Mouse (Mus musculus) kidney, adult 2 months (tissue): ENCODE data around the gene Corin. TPM values are rescaled to one million over a fixed set of nuclear protein-coding genes. Genes with fewer than 3 reads are reported as not detected.

Experiments
- DNase-seq: peaks from one replicate; pipeline ENCODE4 v3.0.0; 2021
- H3K27ac ChIP-seq: fragments of 200-500 bp; 2 replicates; pipeline ENCODE4 v1.5.1; 2012; ENCODE audit warnings: low read depth, low read length, control low read depth, inconsistent platforms; ENCODE audit not compliant: insufficient read depth
- H3K27me3 ChIP-seq: fragments of 200-500 bp; replicated peaks from 2 replicates; pipeline ENCODE4 v1.6.1; 2012; ENCODE audit warnings: mild to moderate bottlenecking, moderate library complexity, low read length, inconsistent platforms; ENCODE audit not compliant: control insufficient read depth, insufficient read depth
- H3K36me3 ChIP-seq: fragments of 200-500 bp; 2 replicates; pipeline ENCODE4 v1.6.1; 2012; ENCODE audit warnings: mild to moderate bottlenecking, moderate library complexity, low read length, inconsistent platforms; ENCODE audit not compliant: control insufficient read depth, insufficient read depth
- H3K4me1 ChIP-seq: fragments of 200-500 bp; 2 replicates; pipeline ENCODE4 v1.6.1; 2011; ENCODE audit warnings: low read length; ENCODE audit not compliant: control insufficient read depth, insufficient read depth
- H3K4me3 ChIP-seq: fragments of 200-500 bp; 2 replicates; pipeline ENCODE4 v1.5.1; 2011; ENCODE audit warnings: mild to moderate bottlenecking, low read depth, low read length, control low read depth; ENCODE audit not compliant: insufficient read depth
- CTCF ChIP-seq: fragments of 200-500 bp; conservative IDR thresholded peaks from 2 replicates; pipeline ENCODE4 v1.5.1; 2011; ENCODE audit warnings: low read depth, mild to moderate bottlenecking, control low read depth, low read length, moderate library complexity, mixed read lengths; ENCODE audit not compliant: insufficient read depth, insufficient read length
- POLR2A ChIP-seq: fragments of 200-500 bp; IDR thresholded peaks from one replicate; pipeline ENCODE4 v1.6.1; 2011; ENCODE audit warnings: low read depth, low read length, control low read depth
- WGBS: fragments of 180-500 bp; shearing (Covaris S2); methylation state at CpG from one replicate; pipeline ENCODE4 v1.1.7; 2018; 5-methylcytosine and 5-hydroxymethylcytosine counted together
- polyA plus RNA-seq: library from polyadenylated mRNA; depleted of rRNA; stranded (reverse); fragments of >200 nt; gene quantifications from 2 replicates; pipeline ENCODE4 v1.2.3, GENCODE M21; 2012

The Corin gene
- polyA plus RNA-seq, 1 experiment = 5.0 TPM

GRCm38 (mm10) chr5:72443946-72444345, 60.3 kb downstream of the Corin start:
- no peaks in the 10 kb centered on the region for H3K27me3 ChIP-seq
- 79% methylated on average over 11 of the region's 11 CpGs for WGBS
- DNase-seq = no peak

DNA sequence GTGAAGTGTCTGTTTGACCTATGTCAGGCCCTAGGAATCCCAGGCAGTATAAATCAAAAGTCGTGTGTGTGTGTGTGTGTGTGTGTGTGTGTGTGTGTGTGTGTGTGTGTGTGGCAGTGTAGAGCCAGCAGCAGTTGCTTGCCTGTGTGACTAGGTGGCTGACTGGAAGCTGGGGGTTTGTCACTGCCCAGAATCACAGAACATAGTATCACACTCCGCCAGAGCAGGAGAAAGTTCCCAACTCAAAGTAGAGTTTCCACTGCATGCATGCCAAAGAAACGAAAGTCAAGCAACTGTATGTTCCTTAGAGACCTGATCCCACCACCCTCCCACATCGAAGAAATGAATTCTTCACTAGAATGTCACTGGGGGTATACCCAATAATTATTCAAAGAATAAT, 61.3 kb downstream of the Corin start:
- Histone ChIP-seq H3K4me1 (no peaks in the 10 kb centered on the region), H3K4me3 (no peak overlapping the region), H3K27ac (no peak overlapping the region), H3K36me3 (no peaks in the 10 kb centered on the region), H3K27me3 (no peaks in the 10 kb centered on the region)
- WGBS = 60% methylated on average over 4 of the region's 4 CpGs
- TF ChIP-seq POLR2A = no peak
- no peak for TF ChIP-seq CTCF
- DNase-seq = no peak

More at GRCm38 (mm10) chr5:72443946-72444345, 60.3 kb downstream of the Corin start:
- TF ChIP-seq POLR2A (no peak), CTCF (no peak)
- Histone ChIP-seq H3K4me3 (no peak overlapping the region), H3K36me3 (no peaks in the 10 kb centered on the region), H3K4me1 (no peaks in the 10 kb centered on the region), H3K27ac (no peak overlapping the region)

DNA sequence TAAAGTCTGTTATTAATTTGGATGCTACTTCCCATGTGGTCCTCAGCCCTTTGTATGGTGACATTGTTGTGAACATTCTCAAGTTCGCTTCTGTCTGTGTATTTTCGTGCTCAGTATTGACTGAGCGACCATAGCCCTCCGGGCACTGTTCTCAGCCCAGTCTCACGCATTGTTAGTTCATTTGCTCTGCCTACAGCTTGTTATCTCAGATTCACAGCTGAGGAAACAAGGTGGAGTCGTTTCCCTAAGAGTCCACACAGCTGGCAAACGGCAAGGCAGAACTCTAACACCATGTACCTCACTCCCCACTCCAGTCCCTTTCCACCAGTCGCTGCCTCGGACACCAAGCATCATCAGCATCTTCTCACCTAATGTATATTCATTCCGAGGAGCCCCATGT, 63.1 kb downstream of the Corin start:
- no peak for DNase-seq
- TF ChIP-seq CTCF (no peak), POLR2A (no peak)
- H3K4me3 ChIP-seq = no peak overlapping the region
- no peak overlapping the region for H3K27ac ChIP-seq
- no peaks in the 10 kb centered on the region for H3K4me1 ChIP-seq
- no peaks in the 10 kb centered on the region for H3K27me3 ChIP-seq
- WGBS = 66% methylated on average over 10 of the region's 10 CpGs
- H3K36me3 ChIP-seq = no peaks in the 10 kb centered on the region

DNA sequence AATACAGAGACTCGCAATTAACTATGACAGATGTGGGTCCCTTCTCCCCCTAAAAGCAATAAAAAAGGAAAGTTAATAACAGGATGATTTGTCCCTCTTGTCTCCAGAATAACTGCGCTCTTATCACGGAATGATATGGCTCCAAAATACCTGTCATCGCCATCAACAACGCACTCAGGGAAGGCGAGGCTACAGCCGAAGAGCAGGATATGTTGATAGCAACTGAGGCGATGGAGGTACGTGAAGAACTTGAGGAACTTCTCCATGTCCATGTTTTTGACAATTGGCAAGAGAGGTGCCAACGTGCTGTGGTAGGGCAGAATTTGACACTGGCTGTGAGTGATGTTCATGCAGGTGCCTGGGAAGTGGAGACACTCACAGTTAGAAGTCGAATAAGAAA, 69.2 kb downstream of the Corin start:
- H3K27ac ChIP-seq = no peak overlapping the region
- WGBS = 91% methylated on average over 11 of the region's 11 CpGs

DNA sequence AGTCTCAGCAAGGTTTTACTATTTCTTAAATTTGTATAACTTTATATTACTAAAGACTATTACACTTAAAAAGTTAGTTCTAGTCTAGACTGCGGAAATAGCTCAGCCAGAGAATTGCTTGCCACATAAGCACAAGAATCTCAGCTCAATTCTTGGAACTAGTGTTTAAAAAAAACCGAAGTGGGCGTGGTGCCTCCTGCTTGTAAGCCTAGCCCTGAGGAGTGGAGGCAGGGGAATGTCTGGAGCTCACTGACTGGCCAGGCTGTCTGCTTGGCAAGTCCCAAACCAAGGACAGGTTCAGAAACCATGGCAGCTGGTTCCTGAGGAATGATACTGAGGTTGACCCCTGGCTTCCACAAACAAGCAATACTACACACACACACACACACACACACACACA, 72.4 kb downstream of the Corin start:
- DNase-seq = no peak
- TF ChIP-seq CTCF (no peak), POLR2A (no peak)

More for the DNA sequence above, 69.2 kb downstream of the Corin start:
- no peak overlapping the region for H3K4me3 ChIP-seq
- DNase-seq = no peak
- no peaks in the 10 kb centered on the region for H3K27me3 ChIP-seq
- H3K4me1 ChIP-seq = no peaks in the 10 kb centered on the region
- no peaks in the 10 kb centered on the region for H3K36me3 ChIP-seq
- TF ChIP-seq CTCF = no peak
- no peak for TF ChIP-seq POLR2A

DNA sequence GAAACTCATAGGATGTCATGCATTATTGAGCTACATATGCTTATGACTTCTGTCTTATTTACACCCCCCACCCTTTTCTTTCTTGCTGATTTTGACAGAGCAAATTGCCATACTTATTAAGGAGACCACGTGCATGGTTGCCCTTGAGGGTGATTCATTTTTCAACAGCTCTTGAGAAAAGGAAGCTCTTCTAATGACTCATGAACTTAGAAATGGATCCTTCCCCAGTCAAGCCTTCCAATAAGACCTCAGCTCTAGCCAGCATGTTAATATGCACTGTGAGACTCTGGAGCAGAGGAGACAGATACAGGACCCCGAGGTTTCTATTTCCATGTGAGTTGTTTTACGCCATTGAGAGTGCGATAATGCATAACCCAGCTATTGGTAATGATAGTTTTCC, 76.7 kb downstream of the Corin start:
- H3K27ac ChIP-seq = no peak overlapping the region
- no peak for DNase-seq
- no peaks in the 10 kb centered on the region for H3K27me3 ChIP-seq
- H3K4me1 ChIP-seq = no peaks in the 10 kb centered on the region
- no peak overlapping the region for H3K4me3 ChIP-seq
- H3K36me3 ChIP-seq = no peaks in the 10 kb centered on the region
- WGBS = 80% methylated on average over 4 of the region's 4 CpGs
- TF ChIP-seq CTCF (no peak), POLR2A (no peak)

More for the DNA sequence above, 72.4 kb downstream of the Corin start:
- H3K27me3 ChIP-seq = no peaks in the 10 kb centered on the region
- H3K4me3 ChIP-seq = no peak overlapping the region
- no peaks in the 10 kb centered on the region for H3K4me1 ChIP-seq
- H3K36me3 ChIP-seq = no peaks in the 10 kb centered on the region
- no peak overlapping the region for H3K27ac ChIP-seq
- WGBS = 65% methylated on average over 3 of the region's 3 CpGs

- H3K4me3 ChIP-seq = no peak overlapping the region
- no peaks in the 10 kb centered on the region for H3K36me3 ChIP-seq
- no peak overlapping the region for H3K27ac ChIP-seq
- no peaks in the 10 kb centered on the region for H3K27me3 ChIP-seq
- no peak for DNase-seq
- TF ChIP-seq CTCF (no peak), POLR2A (no peak)
- no peaks in the 10 kb centered on the region for H3K4me1 ChIP-seq
Measured at GRCm38 (mm10) chr5:72425342-72426010, 78.8 kb downstream of the Corin start.

GRCm38 (mm10) chr5:72411874-72412329, 92.4 kb downstream of the Corin start:
- Histone ChIP-seq H3K4me3 (no peak overlapping the region), H3K4me1 (no peaks in the 10 kb centered on the region), H3K36me3 (no peaks in the 10 kb centered on the region), H3K27me3 (no peaks in the 10 kb centered on the region), H3K27ac (no peak overlapping the region)
- TF ChIP-seq POLR2A (no peak), CTCF (no peak)
- DNase-seq = no peak
- 25% methylated on average over 10 of the region's 10 CpGs for WGBS
